Mouse (Mus musculus) ovary, postnatal 10 days (tissue): ENCODE results near the gene Pon3.
A peak's percentile ranks its signal among the peaks of the same experiment; 100 is the strongest.

Experiments
- DNase-seq: peaks from one replicate; pipeline ENCODE4 v3.0.0; 2022; ENCODE audit warnings: low spot score

Gene Pon3

GRCm38 (mm10) chr6:5255722-5256451, at the start of gene Pon3:
Gene Pon3, minus strand, starts transcription at chr6:5256286.
- DNase-seq = peak; percentile 24

DNA sequence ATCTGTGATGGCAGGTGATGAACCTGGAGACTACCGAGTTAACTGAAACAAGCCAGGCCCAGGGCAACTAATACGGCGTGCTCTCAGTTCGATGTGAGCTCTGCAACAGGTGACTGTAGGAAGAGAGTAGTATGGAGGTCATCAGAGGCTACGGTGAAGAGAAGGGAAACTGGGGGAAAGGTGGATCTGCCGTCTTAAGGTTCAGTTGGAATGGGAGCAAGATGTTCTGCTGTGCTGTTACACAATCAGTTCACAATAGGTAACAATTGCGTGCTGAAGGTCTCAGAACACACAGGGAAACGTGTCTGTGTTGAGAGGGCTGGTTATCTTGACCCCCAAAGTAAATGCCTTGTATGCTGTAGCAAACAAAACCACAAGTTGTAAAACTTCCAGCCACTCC, 48.9 kb upstream of the Pon3 start:
- no peak for DNase-seq

DNA sequence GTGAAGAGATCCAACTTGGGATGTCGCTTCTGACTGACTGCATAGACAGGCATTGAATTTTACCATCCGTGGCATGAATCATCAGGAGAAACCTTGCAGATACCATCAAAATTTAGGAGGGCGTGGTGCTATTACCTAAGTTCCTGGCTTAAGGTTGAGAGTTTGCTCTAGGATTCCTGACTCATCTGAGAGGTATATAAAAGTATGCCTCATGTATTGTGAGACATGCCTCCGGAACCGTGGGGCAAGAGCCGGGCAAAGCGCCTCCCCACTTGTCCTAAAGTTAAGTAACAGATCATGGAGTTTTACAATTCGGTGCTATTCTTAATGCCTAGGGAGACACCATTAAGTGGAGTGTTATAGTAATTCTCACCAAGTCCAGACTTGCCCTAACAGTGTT, 44.5 kb upstream of the Pon3 start:
- DNase-seq = no peak

GRCm38 (mm10) chr6:5299561-5299960, 43.5 kb upstream of the Pon3 start:
- DNase-seq = no peak

GRCm38 (mm10) chr6:5298092-5298554, 42.0 kb upstream of the Pon3 start, which contains the start of gene Pon2:
Gene Pon2, minus strand, starts transcription at chr6:5298455.
- DNase-seq = peak; percentile 62

DNA sequence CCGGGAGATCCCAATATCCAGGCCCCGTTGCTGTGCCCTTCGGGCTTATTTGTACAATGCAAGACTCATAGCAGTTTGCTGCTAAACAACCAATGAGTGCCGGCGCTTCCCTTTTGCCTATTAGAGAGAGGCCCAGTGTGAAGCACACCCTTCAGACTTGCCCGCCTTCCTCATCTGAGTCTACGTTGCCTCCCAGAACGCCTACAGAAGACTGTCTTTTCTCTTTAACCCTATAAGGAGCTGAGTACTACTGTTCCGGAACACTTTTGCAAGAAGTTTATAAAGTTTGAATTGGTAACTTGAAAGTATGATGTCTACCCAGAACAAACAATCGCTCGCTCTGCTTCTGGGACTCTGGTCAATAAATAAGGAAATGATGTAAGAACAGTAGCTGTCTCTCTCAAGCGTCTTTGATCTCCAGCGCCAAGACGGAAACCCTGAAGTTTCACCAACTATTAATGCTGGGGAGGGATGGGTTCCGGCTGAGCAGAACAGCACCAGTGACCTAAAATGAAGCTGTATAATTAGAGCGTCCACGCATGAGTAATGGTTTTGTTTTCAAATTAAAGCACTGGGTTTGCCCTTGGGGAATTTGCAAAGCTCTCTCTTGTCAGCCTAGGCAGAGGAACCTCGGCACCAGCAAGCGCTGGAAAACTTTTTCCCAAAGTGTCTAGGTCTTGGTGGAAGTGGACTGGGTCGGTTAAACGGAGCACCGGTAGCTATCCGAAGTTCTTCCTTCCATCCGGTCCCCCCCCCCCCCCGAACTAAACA, 41.4 kb upstream of the Pon3 start:
- peak; percentile 26 for DNase-seq

GRCm38 (mm10) chr6:5296067-5296466, 40.0 kb upstream of the Pon3 start:
- no peak for DNase-seq

- DNase-seq = no peak
These were observed 38.8 kb upstream of the Pon3 start for GRCm38 (mm10) chr6:5294659-5295449.

DNA sequence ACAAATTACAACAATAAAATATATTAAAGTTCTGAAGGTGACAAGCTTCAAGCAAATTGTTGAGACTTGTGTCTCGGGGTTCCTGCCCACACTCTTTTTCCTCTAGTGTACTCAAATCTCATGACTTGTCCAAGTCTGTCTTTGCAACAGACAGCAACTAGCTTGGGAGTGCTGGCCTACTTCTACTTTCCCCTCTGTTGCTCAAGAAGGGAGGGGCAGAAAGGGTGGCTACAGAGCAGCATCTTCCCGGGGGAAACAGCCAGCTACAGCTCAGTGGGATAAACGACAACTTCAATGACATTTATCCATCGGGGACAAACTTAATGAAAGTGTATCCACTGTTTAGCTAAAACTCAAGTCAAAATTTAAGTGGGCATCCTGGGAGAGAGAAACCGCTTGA, 36.8 kb upstream of the Pon3 start:
- DNase-seq = no peak

DNA sequence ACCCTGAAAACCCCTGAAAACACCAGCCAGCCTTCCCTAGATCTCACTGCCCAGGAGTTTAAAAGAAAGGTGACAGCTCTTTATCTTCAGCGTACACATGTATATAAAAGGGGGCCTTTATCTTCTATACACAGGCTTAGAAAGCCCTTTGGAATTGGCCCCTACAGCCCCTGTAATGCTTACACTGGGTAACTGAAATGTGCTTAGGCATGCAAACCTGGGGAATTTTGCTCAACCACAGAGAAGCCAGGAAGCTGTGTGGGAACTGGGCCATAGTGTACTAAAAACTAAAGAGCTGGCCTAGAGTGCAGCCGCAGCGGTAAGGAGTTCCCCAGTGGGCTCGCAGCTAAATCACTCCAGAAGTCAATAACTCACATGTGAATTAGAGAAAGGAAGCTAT, 35.4 kb upstream of the Pon3 start:
- no peak for DNase-seq

DNA sequence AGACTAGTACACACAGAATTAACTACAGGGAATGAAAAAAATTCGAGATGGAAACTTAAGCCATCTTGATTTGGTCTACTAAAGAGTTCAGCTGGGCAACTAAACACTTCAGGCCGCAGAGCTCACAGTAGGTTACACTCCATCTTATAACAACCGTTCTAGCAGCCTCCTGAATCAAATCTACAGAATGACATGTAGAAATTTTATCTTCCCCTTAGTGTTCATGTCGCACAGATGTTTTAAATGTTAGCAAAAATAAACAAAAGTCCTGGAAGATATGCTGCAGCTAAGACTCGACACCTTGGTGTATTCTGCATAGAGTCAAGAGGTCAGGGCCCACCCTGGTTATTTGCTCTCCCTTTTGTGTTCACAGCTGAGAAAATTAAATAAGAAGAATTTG, 31.8 kb upstream of the Pon3 start:
- DNase-seq = no peak

- no peak for DNase-seq
These were observed 31.3 kb upstream of the Pon3 start for GRCm38 (mm10) chr6:5287392-5287791.

DNA sequence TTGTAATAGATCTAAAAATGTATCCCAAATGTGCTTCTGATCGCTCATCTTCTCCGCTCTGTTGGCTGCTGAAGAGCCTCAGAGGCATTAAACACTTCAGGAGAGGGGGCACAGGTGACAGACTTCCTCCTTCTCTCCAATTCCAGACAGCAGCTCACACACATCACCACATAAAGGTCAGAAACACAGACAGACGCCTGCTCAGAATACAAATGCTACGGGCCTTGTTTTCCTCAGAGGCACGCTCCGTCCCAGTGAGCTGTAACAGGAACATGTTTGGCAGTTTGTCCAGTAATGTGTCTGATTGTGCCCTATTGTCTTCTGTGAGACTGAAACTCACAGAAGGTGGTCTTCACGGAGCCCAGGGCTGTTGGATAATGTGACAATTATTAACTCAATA, 26.3 kb upstream of the Pon3 start:
- DNase-seq = no peak

DNA sequence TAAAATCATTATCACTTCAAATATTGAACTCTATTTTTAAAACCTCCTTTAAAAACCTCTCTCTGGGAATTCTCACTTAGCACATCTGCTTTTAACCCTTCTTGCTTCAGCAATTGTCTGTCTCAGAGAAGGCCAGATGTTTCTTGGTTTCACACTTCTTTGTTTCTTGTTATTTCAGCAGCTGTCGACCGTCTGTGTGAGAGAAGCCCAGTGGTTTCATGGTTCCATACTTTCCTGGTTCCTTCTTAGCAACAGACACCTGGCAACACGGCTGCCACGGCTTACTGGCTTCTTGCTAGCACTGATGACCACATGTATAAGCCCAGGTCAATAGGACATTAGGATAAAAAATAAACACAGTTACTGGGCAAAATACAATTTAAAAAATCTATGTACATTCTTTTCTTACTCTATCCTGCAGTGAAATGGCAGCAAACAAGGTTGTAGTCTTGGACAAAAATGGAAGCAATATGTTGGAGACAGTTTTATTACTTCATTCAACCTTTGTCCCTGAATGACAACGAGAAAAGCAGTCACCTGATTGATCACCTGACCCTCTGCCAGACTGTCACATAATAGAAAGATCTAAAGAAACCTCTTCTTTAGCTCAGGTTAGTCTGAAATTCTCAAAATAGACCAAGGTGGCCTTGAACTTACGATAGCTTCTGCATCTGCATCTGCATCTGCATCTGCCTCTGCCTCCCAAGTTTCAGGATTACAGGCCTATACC, 24.7 kb upstream of the Pon3 start:
- DNase-seq = no peak

DNA sequence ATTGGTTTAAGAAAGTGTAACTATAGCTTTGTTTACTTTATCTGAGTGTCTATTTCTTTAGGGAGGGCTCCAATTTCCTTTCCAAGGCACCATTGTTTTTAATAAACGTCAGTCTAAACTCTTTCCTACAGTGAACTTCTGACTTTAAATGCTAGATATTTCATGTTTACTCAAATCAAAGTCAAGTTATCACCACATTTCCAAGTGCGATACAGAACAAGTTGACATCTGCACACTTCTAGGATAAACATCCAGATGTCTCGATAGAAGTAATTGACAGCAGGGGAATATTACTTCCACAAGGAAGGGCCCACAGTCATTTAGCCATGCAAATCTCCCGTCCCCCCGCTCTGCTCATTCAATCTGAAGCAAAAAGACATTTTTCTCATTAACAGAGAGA, 21.9 kb upstream of the Pon3 start:
- DNase-seq = no peak

DNA sequence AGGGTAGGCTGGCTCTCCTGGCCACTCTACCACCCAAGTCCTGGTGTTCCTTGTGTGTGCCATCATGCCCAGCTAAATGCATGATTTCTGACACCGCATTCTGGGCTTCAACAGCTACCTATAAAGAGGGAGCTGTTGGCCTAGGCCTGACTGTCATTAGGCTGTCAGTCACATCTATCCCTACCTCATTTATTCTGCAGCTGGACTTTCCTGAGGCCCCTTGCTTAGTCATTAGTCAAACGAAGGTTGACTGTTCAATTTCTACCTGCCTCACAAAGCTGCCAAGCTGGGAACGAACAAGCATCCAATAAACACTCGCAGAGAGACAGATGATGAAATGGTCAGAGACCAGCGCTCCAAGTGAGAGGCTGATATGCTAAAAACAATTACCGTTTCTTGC, 13.6 kb upstream of the Pon3 start:
- DNase-seq = no peak

GRCm38 (mm10) chr6:5264793-5265192, 8.7 kb upstream of the Pon3 start:
- DNase-seq = no peak

GRCm38 (mm10) chr6:5263250-5263999, 7.3 kb upstream of the Pon3 start:
- DNase-seq = no peak

GRCm38 (mm10) chr6:5262322-5263249, 6.5 kb upstream of the Pon3 start:
- DNase-seq = no peak

- no peak for DNase-seq
These were observed 795 bp downstream of the Pon3 start for GRCm38 (mm10) chr6:5255291-5255690.
